Mouse (Mus musculus) spleen, postnatal 4 days (tissue): ENCODE results near the gene Rps6.

Experiments used
- DNase-seq, 2 experiments: peaks; one replicate each; pipeline ENCODE4 v3.0.0; 2022; ENCODE audit warnings: low spot score in 2 of 2

Rps6 gene

GRCm38 (mm10) chr4:86857113-86858069, at the start of gene Rps6:
Gene Rps6, minus strand, starts transcription at chr4:86857412.
- DNase-seq, result peak; percentile 94 to 97

GRCm38 (mm10) chr4:86905869-86906268, 48.7 kb upstream of the Rps6 start:
- DNase-seq, result no peak

GRCm38 (mm10) chr4:86904969-86905368, 47.8 kb upstream of the Rps6 start:
- DNase-seq, result no peak

GRCm38 (mm10) chr4:86902351-86902750, 45.1 kb upstream of the Rps6 start:
- DNase-seq, result no peak

- DNase-seq, result no peak
These were observed 41.7 kb upstream of the Rps6 start for GRCm38 (mm10) chr4:86898791-86899474.

- no peak for DNase-seq
These were observed 40.2 kb upstream of the Rps6 start for GRCm38 (mm10) chr4:86897411-86897810.

- no peak for DNase-seq
These were observed 30.7 kb upstream of the Rps6 start for GRCm38 (mm10) chr4:86887879-86888278.

- DNase-seq, result peak; percentile 23 to 62
These were observed 29.1 kb upstream of the Rps6 start for GRCm38 (mm10) chr4:86886160-86886878.

- DNase-seq, result no peak
These were observed 28.6 kb upstream of the Rps6 start for GRCm38 (mm10) chr4:86885790-86886159.

GRCm38 (mm10) chr4:86884945-86885344, 27.7 kb upstream of the Rps6 start:
- DNase-seq, result peak; percentile 35 to 72

GRCm38 (mm10) chr4:86882413-86882812, 25.2 kb upstream of the Rps6 start:
- DNase-seq, result no peak

- DNase-seq, result no peak
These were observed 24.0 kb upstream of the Rps6 start for GRCm38 (mm10) chr4:86881178-86881577.

- DNase-seq, result no peak
These were observed 22.3 kb upstream of the Rps6 start for GRCm38 (mm10) chr4:86879477-86879876.

- peak; percentile 87 to 92 for DNase-seq
These were observed 17.1 kb upstream of the Rps6 start, which contains the start of gene Acer2 for GRCm38 (mm10) chr4:86874146-86874847. Gene Acer2, plus strand, starts transcription at chr4:86874396.

- DNase-seq, result no peak
These were observed 15.9 kb upstream of the Rps6 start for GRCm38 (mm10) chr4:86873072-86873471.

GRCm38 (mm10) chr4:86871988-86872387, 14.8 kb upstream of the Rps6 start:
- no peak for DNase-seq

GRCm38 (mm10) chr4:86864087-86864486, 6.9 kb upstream of the Rps6 start:
- DNase-seq, result no peak

- DNase-seq, result no peak
These were observed 843 bp upstream of the Rps6 start for GRCm38 (mm10) chr4:86858070-86858440.

GRCm38 (mm10) chr4:86856304-86857112, 704 bp downstream of the Rps6 start:
- DNase-seq, result no peak

GRCm38 (mm10) chr4:86852813-86853590, 4.2 kb downstream of the Rps6 start:
- no peak for DNase-seq
